Mouse (Mus musculus) midbrain, embryonic 16.5 days (tissue): ENCODE data around the gene Agap2. TPM values are rescaled to one million over a fixed set of nuclear protein-coding genes. Genes with fewer than 3 reads are reported as not detected.
"Not testable (repeated sequence)": the region's sequence is repeated elsewhere in the genome, so short reads cannot be mapped to it uniquely, and the experiment has no call there.

Experiments
- ATAC-seq: fragments of 200-750 bp; cut with Nextera tagmentation; 2 replicates; pipeline ENCODE4 v1.8.0; 2017; ENCODE audit warnings: moderate TSS enrichment
- H3K27ac ChIP-seq: fragments of 300-500 bp; sonication (generic); 2 replicates; pipeline ENCODE4 v1.5.1; 2014; ENCODE audit warnings: mild to moderate bottlenecking, low read length, mixed read lengths
- H3K27me3 ChIP-seq: fragments of 300-500 bp; sonication (generic); 2 replicates; pipeline ENCODE4 v1.6.1; 2014; ENCODE audit warnings: low read depth, low read length, mixed read lengths; ENCODE audit not compliant: control insufficient read depth, insufficient read depth
- H3K36me3 ChIP-seq: fragments of 300-500 bp; sonication (generic); 2 replicates; pipeline ENCODE4 v1.6.1; 2014; ENCODE audit warnings: mild to moderate bottlenecking, low read length, moderate library complexity, mixed read lengths; ENCODE audit not compliant: control insufficient read depth, insufficient read depth
- H3K4me1 ChIP-seq: fragments of 300-500 bp; sonication (generic); 2 replicates; pipeline ENCODE4 v1.6.1; 2014; ENCODE audit warnings: mild to moderate bottlenecking, low read length, mixed read lengths; ENCODE audit not compliant: control insufficient read depth, insufficient read depth
- H3K4me2 ChIP-seq: fragments of 300-500 bp; sonication (generic); 2 replicates; pipeline ENCODE4 v1.6.1; 2014; ENCODE audit warnings: mild to moderate bottlenecking, low read length, mixed read lengths
- H3K4me3 ChIP-seq: fragments of 300-500 bp; sonication (generic); 2 replicates; pipeline ENCODE4 v1.5.1; 2014; ENCODE audit warnings: low read depth, mild to moderate bottlenecking, low read length, moderate library complexity, mixed read lengths
- H3K9ac ChIP-seq: fragments of 300-500 bp; sonication (generic); 2 replicates; pipeline ENCODE4 v1.6.1; 2014; ENCODE audit warnings: low read depth, low read length, mixed read lengths
- H3K9me3 ChIP-seq: fragments of 300-500 bp; sonication (generic); replicated peaks from 2 replicates; pipeline ENCODE4 v1.6.1; 2014; ENCODE audit warnings: mild to moderate bottlenecking, low read length, mixed read lengths; ENCODE audit not compliant: control insufficient read depth, poor library complexity, severe bottlenecking
- WGBS: fragments of 180-500 bp; shearing (Covaris S2); extraction: QIAGEN DNeasy Blood & Tissue Kit; methylation state at CpG from one replicate; pipeline ENCODE4 v1.1.7; 2014; 5-methylcytosine and 5-hydroxymethylcytosine counted together
- polyA plus RNA-seq: library from polyadenylated mRNA; unstranded; fragments of >200 nt; fragmentation: Nextera tagmentation; extraction: Ambion mirVana; gene quantifications from 2 replicates; pipeline ENCODE4 v1.2.1, GENCODE M21; 2015

The Agap2 gene
- polyA plus RNA-seq, 1 experiment from 2014 or later, result 5.1 TPM

DNA sequence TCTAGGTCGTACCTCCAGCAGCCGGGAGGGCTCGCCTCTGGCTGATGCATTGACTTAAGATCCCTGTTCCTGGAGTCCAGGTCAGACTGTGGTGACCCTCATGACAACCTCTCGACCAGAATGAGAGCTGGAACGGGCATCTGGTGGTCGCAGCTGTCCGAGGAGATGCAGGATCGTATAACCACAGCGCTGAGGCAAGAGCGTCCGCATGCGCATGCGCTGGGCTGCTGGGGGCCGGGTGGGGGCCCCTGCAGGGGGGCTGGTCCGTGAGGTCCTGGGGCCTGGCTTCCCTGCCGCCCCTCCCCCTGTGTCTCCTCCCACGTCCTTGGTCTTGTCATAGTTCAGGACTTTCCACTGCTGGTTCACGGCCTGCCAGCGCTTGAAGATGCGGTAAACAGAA is 18.6 kb upstream of the Agap2 start:
- H3K27me3 ChIP-seq, result peaks cover 5% of the 10 kb centered on the region
- no peaks in the 10 kb centered on the region for H3K9me3 ChIP-seq
- no peak for ATAC-seq
- H3K4me1 ChIP-seq, result peaks cover 21% of the 10 kb centered on the region
- H3K9ac ChIP-seq, result no peak overlapping the region
- peaks cover 30% of the 10 kb centered on the region for H3K36me3 ChIP-seq
- H3K4me3 ChIP-seq, result no peak overlapping the region
- H3K27ac ChIP-seq, result no peak overlapping the region
- no peak overlapping the region for H3K4me2 ChIP-seq
- 90% methylated on average over 20 of the region's 20 CpGs for WGBS

DNA sequence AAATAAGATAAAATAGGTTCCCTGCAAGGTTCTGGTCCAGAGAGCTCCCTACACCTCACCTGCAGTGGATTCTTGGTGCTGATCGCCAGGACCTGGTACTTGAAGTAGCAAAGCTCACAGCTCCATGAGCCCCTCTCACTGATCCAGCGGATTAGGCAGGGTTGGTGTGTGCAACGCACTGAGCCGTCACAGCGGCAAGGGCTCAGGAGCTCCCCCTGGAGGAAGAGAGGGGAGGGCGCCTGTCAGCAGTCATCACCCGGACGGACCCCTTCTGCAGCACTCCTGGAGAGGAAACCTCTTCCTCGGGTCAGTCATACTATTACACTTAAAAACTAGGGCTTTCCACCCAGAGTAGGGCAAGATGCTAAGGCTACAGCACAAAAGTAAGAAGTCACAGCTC is 16.9 kb upstream of the Agap2 start:
- H3K9me3 ChIP-seq, result no peaks in the 10 kb centered on the region
- peak overlapping the region; percentile 85 for H3K4me3 ChIP-seq
- no peak for ATAC-seq
- peaks cover 28% of the 10 kb centered on the region for H3K4me1 ChIP-seq
- H3K27me3 ChIP-seq, result no peaks in the 10 kb centered on the region
- 0% methylated on average over 9 of the region's 9 CpGs for WGBS
- peak overlapping the region; percentile 17; the same call in 1 of the 2 replicates for H3K9ac ChIP-seq
- H3K36me3 ChIP-seq, result peaks cover 30% of the 10 kb centered on the region
- peak overlapping the region; percentile 82 for H3K4me2 ChIP-seq
- H3K27ac ChIP-seq, result no peak overlapping the region

DNA sequence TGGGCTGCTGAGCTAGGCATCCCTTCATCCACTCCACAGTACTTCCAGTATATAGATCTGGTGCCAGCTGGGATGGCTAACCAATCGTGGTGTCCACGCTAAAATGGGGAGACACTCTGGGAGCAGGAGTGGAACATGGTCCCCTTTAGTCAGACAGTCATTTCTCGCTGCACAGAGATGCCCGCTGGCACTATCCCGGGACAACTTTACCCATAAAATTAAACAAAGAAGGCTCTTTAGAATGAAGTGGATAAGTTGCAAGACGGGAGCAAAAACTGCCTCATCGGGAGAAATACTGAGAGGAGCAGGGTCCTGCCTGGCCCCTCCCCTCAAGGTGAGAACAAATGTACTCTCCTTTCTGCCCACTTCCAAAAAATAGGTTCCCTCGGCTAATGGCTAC is 16.4 kb upstream of the Agap2 start:
- peaks cover 30% of the 10 kb centered on the region for H3K36me3 ChIP-seq
- no peaks in the 10 kb centered on the region for H3K9me3 ChIP-seq
- 3% methylated on average over 8 of the region's 8 CpGs for WGBS
- no peak for ATAC-seq
- no peaks in the 10 kb centered on the region for H3K27me3 ChIP-seq
- peak overlapping the region; percentile 91 for H3K9ac ChIP-seq
- H3K27ac ChIP-seq, result peak overlapping the region; percentile 89
- peak overlapping the region; percentile 85 for H3K4me3 ChIP-seq
- peak overlapping the region; percentile 82 for H3K4me2 ChIP-seq
- H3K4me1 ChIP-seq, result peaks cover 28% of the 10 kb centered on the region

DNA sequence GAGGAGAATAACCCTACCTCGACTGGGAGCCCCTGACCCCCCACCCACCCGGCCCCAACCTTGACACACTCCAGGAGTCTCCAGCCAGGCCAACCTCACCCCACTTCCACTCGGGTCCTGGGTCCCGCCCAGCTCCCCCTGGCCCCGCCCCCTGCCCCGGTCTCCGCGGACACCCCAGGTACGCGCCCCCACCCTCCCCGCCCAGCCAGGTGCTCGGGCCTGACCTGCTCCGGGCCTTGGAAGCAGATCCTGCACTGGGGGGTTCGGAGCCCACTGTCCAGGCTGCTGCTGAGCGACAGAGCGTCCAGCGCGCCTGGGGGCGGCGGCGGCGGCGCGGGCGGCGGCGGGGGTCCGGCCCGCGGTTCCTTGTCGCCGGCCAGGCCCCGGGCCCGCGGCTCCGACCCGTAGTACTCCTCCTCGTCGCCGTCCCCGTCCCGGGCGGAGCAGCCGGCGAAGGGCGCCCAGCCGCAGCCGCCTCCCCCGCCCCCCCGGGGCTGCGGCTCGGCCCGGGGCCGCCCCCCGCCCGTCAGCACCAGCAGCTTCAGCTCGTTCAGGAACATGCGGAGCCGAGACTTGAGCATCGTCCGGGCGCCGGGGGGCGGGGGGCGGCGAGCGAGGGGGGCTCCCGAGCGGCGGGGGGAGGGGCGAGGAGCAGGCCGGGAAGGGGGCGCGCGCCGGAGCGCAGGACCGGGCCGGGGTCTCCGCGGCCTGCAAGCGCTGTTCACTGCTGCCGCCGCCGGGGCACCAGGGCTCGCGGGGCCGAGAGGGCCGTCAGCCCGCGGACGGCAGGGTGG is 15.7 kb upstream of the Agap2 start:
- Histone ChIP-seq H3K36me3 (peaks cover 26% of the 10 kb centered on the region), H3K27ac (peak overlapping the region; percentile 89), H3K9me3 (no peaks in the 10 kb centered on the region), H3K4me1 (peaks cover 28% of the 10 kb centered on the region), H3K4me3 (peak overlapping the region; percentile 85), H3K27me3 (no peaks in the 10 kb centered on the region), H3K9ac (peak overlapping the region; percentile 91), H3K4me2 (peak overlapping the region; percentile 82)
- ATAC-seq, result 0 out of 2 replicates have a peak, but pooled peaks have one; percentile 0
- under 1% methylated on average over 39 of the region's 92 CpGs for WGBS

DNA sequence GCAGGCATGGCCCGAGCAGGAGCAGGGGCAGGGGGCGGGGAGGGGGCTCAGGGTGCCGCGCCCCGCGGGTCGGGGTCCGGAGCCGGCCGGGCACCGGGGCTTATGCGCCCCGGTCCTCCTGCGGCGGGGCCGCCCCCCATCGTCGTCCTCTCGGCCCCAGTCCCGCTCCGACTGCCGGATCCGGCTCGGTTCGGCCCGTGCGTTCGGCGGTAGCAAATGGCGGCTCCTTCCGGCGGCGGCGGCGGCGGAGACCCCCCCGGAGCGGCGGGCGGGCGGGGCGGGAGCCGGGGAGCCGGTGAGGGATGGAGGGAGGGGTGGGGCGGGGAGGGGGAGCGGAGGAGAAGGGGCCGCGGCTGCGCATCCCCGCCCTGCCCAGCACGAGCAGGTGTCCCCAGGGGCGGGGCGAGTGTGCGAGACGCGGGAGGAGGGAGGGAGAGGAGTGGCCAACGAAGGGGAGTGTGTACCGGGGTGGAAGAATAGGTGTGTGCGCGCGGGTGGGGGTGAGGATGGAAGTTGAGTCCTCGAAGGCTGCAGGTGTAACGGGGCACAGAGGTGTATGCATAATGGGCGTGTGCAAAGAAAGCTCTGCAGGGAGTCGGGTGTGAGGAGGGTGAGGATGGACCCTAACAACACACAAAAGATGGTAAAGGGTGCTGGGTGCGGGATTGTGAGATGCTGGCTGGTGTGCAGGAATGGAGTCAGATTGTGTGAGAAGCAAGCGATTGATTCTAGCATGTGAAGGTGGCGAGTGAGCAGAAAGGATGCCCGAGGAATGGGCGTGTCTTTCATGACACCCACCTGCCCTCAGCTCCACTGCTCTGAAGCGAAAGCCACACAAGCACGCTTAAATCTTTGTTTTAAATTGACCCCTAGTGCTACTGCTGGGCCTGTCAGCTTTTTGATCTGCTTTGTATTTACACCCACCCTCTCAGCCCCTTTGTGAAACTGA is 14.8 kb upstream of the Agap2 start, which contains the start of gene March9:
TSS of gene March9 (minus strand) at position 217 of the 949 bp plus-strand sequence.
- WGBS, result under 1% methylated on average over 46 of the region's 72 CpGs
- peak within 1 kb of the TSS; percentile 91 for H3K9ac ChIP-seq
- peak within 1 kb of the TSS; percentile 89 for H3K27ac ChIP-seq
- H3K4me1 ChIP-seq, result peaks cover 32% of the 10 kb centered on the region
- ATAC-seq, result peak; percentile 43
- H3K9me3 ChIP-seq, result no peaks in the 10 kb centered on the region
- H3K4me3 ChIP-seq, result peak within 1 kb of the TSS; percentile 85
- no peaks in the 10 kb centered on the region for H3K27me3 ChIP-seq
- H3K36me3 ChIP-seq, result peaks cover 24% of the 10 kb centered on the region
- H3K4me2 ChIP-seq, result peak within 1 kb of the TSS; percentile 82

DNA sequence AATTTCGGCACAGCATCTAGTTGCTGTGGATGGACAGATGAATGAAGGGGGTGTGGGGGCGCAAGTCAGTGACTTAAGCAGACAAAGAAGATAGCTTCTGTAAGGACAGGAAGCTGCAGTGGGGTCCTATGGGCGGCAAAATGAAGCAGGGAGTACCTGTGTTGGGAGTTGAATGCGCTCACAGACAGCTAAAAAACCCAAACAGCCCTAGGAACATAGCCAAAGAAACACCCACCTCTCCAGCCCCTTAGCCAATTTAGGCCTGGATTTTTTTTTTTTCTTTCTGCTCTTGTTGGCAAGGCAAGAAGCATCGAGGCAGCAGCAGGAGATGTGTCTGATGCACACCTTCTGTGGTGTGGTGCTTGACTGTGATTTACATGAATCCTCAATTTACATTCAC is 14.0 kb upstream of the Agap2 start:
- no peak for ATAC-seq
- Histone ChIP-seq H3K4me2 (peak overlapping the region; percentile 82), H3K27ac (peak overlapping the region; percentile 89), H3K9me3 (no peaks in the 10 kb centered on the region), H3K27me3 (no peaks in the 10 kb centered on the region), H3K9ac (peak overlapping the region; percentile 91), H3K36me3 (peaks cover 25% of the 10 kb centered on the region), H3K4me3 (peak overlapping the region; percentile 85), H3K4me1 (peaks cover 32% of the 10 kb centered on the region)
- WGBS, result 11% methylated on average over 5 of the region's 5 CpGs

DNA sequence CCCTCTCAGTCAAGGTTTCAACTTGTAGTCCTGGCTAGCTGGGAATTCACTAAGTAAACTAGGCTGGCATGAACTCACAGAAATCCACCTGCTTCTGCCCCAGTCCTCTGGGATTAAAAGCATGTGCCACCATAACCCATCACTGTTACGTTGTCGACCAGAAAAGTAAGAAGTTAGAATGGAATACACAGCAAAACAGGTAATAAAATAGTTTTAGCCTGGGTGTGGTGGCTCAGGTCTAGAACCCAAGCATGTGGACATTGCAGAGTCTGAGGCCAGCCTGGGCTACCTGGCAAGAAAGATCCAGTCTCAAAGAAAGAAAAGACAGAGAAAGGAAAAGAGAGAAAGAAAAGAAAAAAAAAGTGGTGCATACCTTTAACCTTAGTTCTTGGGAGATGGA is 13.6 kb upstream of the Agap2 start:
- H3K4me1 ChIP-seq, result peaks cover 32% of the 10 kb centered on the region
- peak overlapping the region; percentile 85; the same call in 1 of the 2 replicates for H3K4me3 ChIP-seq
- no peak for ATAC-seq
- 70% methylated on average over 2 of the region's 2 CpGs for WGBS
- peak overlapping the region; percentile 89 for H3K27ac ChIP-seq
- H3K4me2 ChIP-seq, result peak overlapping the region; percentile 82
- no peaks in the 10 kb centered on the region for H3K9me3 ChIP-seq
- peaks cover 25% of the 10 kb centered on the region for H3K36me3 ChIP-seq
- peak overlapping the region; percentile 91 for H3K9ac ChIP-seq
- H3K27me3 ChIP-seq, result no peaks in the 10 kb centered on the region

DNA sequence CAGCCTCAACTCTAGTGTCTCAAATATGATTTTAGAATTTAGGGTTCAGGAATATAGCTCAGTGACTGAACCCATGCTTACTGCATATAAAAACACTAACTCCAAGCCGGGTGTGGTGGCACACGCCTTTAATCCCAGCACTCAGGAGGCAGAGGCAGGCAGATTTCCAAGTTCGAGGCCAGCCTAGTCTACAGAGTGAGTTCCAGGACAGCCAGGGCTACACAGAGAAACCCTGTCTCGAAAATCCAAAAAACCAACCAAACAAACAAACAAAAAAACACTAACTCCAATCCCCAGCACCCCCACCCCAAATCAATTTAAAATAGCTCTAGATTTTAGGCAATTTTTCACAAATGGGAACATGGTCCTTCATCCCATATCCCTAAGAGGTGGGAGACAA is 13.0 kb upstream of the Agap2 start:
- WGBS, result 92% methylated on average over 4 of the region's 4 CpGs
- not testable (repeated sequence) for H3K4me3 ChIP-seq, H3K9ac ChIP-seq, H3K27me3 ChIP-seq, H3K9me3 ChIP-seq, H3K4me2 ChIP-seq, ATAC-seq
- peak overlapping the region; percentile 87 for H3K27ac ChIP-seq
- H3K36me3 ChIP-seq, result peaks cover 27% of the 10 kb centered on the region
- peaks cover 32% of the 10 kb centered on the region for H3K4me1 ChIP-seq
